Mouse (Mus musculus) forebrain, embryonic 10.5 days (tissue): ENCODE data around the gene Fcgr2b. TPM values are rescaled to one million over a fixed set of nuclear protein-coding genes. Genes with fewer than 3 reads are reported as not detected.

ENCODE experiments used
- DNase-seq: peaks from one replicate; pipeline ENCODE4 v3.0.0-alpha.2; 2017; ENCODE audit warnings: low spot score; ENCODE audit errors: extremely low spot score
- H3K27ac ChIP-seq: fragments of 300-500 bp; sonication (generic); 2 replicates; pipeline ENCODE4 v1.5.1; 2016; ENCODE audit warnings: mild to moderate bottlenecking
- H3K27me3 ChIP-seq: fragments of 300-500 bp; sonication (generic); 2 replicates; pipeline ENCODE4 v1.6.1; 2016; ENCODE audit warnings: mild to moderate bottlenecking; ENCODE audit not compliant: poor library complexity, severe bottlenecking
- H3K36me3 ChIP-seq: fragments of 300-500 bp; sonication (generic); replicated peaks from 2 replicates; pipeline ENCODE4 v1.6.1; 2016; ENCODE audit warnings: mild to moderate bottlenecking, moderate library complexity
- H3K4me1 ChIP-seq: fragments of 300-500 bp; sonication (generic); 2 replicates; pipeline ENCODE4 v1.6.1; 2016
- H3K4me3 ChIP-seq: fragments of 300-500 bp; sonication (generic); 2 replicates; pipeline ENCODE4 v1.5.1; 2016; ENCODE audit warnings: mild to moderate bottlenecking, moderate library complexity
- H3K9me3 ChIP-seq: fragments of 300-500 bp; sonication (generic); 2 replicates; pipeline ENCODE4 v1.6.1; 2016; ENCODE audit warnings: mild to moderate bottlenecking, moderate library complexity
- WGBS: fragments of 180-500 bp; shearing (Covaris S2); methylation state at CpG from one replicate; pipeline ENCODE4 v1.1.7; 2016; 5-methylcytosine and 5-hydroxymethylcytosine counted together
- polyA plus RNA-seq: library from polyadenylated mRNA; unstranded; fragments of >200 nt; fragmentation: Nextera tagmentation; extraction: Ambion mirVana; gene quantifications from 2 replicates; pipeline ENCODE4 v1.2.1, GENCODE M21; 2016

Gene Fcgr2b
- polyA plus RNA-seq = 0.09 TPM in 1 of 2 replicates, not detected in the other

DNA sequence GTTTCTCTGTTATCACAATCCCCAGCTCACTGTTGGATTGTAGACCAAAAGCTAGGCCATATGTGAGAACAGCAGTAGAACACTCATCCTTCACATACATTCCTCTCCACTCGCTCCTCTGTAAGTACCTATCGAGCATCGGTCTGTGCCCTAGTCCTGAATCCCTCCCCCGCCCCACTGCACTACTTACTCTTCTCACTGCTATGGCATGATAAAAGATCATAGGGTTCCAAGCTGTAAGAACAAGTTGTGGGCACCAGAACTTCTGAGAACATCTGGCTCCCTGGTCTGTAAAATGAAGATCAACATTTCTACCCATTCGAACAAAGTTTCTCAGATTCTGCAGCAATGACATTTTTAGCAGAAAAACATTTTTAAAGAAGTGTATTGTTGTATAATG, at the start of gene Fcgr2b:
Gene Fcgr2b, minus strand, starts transcription at position 101 of the 400 bp plus-strand sequence.
- Histone ChIP-seq H3K4me3 (no peak within 1 kb of the TSS), H3K36me3 (no peaks in the 10 kb centered on the region), H3K4me1 (no peaks in the 10 kb centered on the region), H3K27me3 (no peaks in the 10 kb centered on the region), H3K27ac (no peak within 1 kb of the TSS), H3K9me3 (no peaks in the 10 kb centered on the region)
- no peak for DNase-seq
- 87% methylated on average over 5 of the region's 5 CpGs for WGBS

DNA sequence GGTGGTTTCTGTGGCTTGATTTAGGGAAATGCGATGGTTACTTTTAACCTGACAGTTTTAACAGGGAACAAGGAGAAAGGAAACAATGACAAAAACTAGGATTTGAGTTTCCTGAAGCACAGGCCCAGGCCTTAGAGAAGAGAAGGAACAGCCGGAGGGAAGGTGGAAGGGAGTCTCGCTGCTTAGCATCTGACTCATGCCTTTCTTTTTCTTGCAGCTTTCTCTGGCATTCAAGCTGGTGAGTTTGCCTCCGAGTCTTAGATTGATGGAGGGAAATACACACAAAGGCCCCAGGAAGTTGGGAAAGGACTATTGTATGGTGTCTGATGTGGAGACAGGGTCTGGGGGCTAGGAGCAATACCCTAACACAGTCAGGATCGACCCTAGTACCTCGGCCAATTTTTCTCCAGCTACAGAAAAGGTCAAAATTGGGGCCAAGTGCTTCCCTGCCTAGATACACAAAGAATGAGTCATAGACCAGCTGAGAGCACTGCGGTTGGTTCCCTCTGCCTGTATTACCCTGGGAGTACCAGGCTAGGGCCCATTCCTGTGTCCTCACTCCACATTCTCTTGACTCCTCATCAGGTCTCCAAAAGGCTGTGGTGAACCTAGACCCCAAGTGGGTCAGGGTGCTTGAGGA, 43.1 kb upstream of the Fcgr2b start:
- no peaks in the 10 kb centered on the region for H3K27me3 ChIP-seq
- no peaks in the 10 kb centered on the region for H3K36me3 ChIP-seq
- 0 out of 2 replicates have a peak, but pooled peaks cover 3% of the 10 kb centered on the region for H3K4me1 ChIP-seq
- no peak for DNase-seq
- no peak overlapping the region for H3K27ac ChIP-seq
- no peaks in the 10 kb centered on the region for H3K9me3 ChIP-seq
- H3K4me3 ChIP-seq = no peak overlapping the region
- 85% methylated on average over 7 of the region's 7 CpGs for WGBS

- Histone ChIP-seq H3K9me3 (no peaks in the 10 kb centered on the region), H3K4me3 (no peak within 1 kb of the TSS), H3K27me3 (no peaks in the 10 kb centered on the region), H3K36me3 (no peaks in the 10 kb centered on the region), H3K27ac (no peak within 1 kb of the TSS), H3K4me1 (0 out of 2 replicates have a peak, but pooled peaks cover 3% of the 10 kb centered on the region)
- WGBS = 88% methylated on average over 2 of the region's 2 CpGs
- DNase-seq = no peak
Observed at GRCm38 (mm10) chr1:171018737-171019136, 42.4 kb upstream of the Fcgr2b start, which contains the start of gene Fcgr4. Fcgr4 (plus strand) TSS chr1:171018920.

- Histone ChIP-seq H3K4me1 (0 out of 2 replicates have a peak, but pooled peaks cover 3% of the 10 kb centered on the region), H3K9me3 (no peaks in the 10 kb centered on the region), H3K36me3 (no peaks in the 10 kb centered on the region), H3K27me3 (no peaks in the 10 kb centered on the region), H3K4me3 (no peak overlapping the region), H3K27ac (no peak overlapping the region)
- WGBS = 52% methylated on average over 6 of the region's 6 CpGs
- no peak for DNase-seq
Observed at GRCm38 (mm10) chr1:171017468-171018158, 41.3 kb upstream of the Fcgr2b start.

DNA sequence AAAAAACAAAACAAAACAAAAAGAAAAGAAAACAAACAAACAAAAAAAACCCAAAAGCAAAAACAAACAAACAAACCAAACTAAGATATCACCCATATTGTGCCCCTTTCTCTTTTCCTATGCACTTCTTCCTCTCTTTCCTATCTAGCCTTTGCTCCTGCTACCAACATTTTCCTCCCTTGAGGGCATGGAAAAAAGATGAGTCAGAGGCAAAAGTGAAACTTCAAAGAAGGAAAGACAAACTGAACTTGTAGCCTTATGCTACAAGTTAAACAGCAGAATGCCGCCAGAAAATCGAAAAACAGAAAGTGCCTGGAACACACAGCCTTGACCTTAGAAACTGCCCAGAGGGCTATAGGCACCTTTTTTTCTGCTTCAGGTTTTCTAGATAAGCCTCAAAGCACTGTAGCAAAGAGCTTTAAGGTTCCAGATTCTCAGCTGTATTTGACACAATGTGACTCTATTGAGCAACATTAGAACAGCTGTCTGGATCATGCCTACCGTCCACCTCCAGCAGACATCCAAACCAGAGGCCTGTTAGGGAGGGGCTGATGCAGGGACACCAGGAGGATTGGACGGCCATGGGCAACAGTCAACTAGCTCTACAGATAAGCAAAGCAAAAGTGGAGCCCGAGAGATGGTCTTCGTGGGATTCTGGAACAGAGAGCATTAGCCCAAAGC, 40.5 kb upstream of the Fcgr2b start:
- no peak overlapping the region for H3K27ac ChIP-seq
- 88% methylated on average over 6 of the region's 6 CpGs for WGBS
- H3K4me1 ChIP-seq = 0 out of 2 replicates have a peak, but pooled peaks cover 3% of the 10 kb centered on the region
- H3K4me3 ChIP-seq = no peak overlapping the region
- no peak for DNase-seq
- no peaks in the 10 kb centered on the region for H3K9me3 ChIP-seq
- H3K27me3 ChIP-seq = no peaks in the 10 kb centered on the region
- H3K36me3 ChIP-seq = no peaks in the 10 kb centered on the region

- Histone ChIP-seq H3K36me3 (no peaks in the 10 kb centered on the region), H3K27ac (no peak overlapping the region), H3K9me3 (peaks cover 9% of the 10 kb centered on the region; the same call in 1 of the 2 replicates), H3K4me1 (no peaks in the 10 kb centered on the region), H3K4me3 (no peak overlapping the region), H3K27me3 (no peaks in the 10 kb centered on the region)
- DNase-seq = no peak
- whole genome bisulfite sequencing = 85% methylated on average over 4 of the region's 4 CpGs
Observed at GRCm38 (mm10) chr1:171011733-171012132, 35.4 kb upstream of the Fcgr2b start.

DNA sequence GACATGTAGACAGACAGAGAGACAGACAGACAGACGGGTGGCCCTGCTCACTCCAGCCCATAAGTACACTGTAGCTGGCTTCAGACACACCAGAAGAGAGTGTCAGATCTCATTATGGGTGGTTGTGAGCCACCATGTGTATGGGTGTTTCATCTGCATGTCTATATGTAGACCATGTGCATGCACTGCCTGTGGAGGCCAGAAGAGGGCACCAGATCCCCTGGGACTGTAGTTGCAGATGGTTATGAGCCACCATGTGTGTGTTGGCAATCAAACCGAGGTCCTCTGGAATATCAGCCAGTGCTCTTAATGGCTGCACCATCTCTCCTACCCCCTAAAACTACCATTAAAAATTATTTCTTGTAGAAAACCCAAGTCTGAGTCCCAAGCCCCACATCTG, 30.6 kb upstream of the Fcgr2b start:
- DNase-seq = no peak
- Histone ChIP-seq H3K4me3 (no peak overlapping the region), H3K9me3 (peaks cover 9% of the 10 kb centered on the region; the same call in 1 of the 2 replicates), H3K27ac (no peak overlapping the region), H3K27me3 (no peaks in the 10 kb centered on the region), H3K36me3 (no peaks in the 10 kb centered on the region), H3K4me1 (no peaks in the 10 kb centered on the region)
- 90% methylated on average over 2 of the region's 2 CpGs for WGBS

DNA sequence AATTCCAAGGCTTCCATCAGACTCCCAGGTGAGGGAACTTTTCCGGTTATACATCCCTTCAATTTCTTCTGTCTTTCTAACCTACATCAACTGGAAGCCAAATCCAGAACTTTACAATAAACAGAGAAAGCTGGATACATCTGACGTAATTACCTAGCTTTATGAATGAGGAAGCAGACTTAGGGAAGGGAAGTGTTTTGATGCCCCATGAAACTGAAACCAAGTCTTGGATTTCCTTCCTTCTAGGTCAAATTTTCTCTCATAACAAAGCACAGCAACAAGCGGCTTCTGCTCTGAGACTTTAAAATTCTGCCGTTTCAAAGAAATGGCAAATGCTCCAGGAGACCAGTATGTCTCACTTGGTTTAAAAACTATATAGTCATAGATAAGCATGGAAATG, 30.0 kb upstream of the Fcgr2b start:
- peaks cover 9% of the 10 kb centered on the region; the same call in 1 of the 2 replicates for H3K9me3 ChIP-seq
- no peak for DNase-seq
- no peaks in the 10 kb centered on the region for H3K4me1 ChIP-seq
- WGBS = 91% methylated on average over 4 of the region's 4 CpGs
- H3K36me3 ChIP-seq = no peaks in the 10 kb centered on the region
- no peaks in the 10 kb centered on the region for H3K27me3 ChIP-seq
- no peak overlapping the region for H3K4me3 ChIP-seq
- no peak overlapping the region for H3K27ac ChIP-seq

GRCm38 (mm10) chr1:171005586-171005985, 29.2 kb upstream of the Fcgr2b start:
- no peak for DNase-seq
- no peak overlapping the region for H3K4me3 ChIP-seq
- no peak overlapping the region for H3K27ac ChIP-seq
- H3K4me1 ChIP-seq = no peaks in the 10 kb centered on the region
- no peaks in the 10 kb centered on the region for H3K27me3 ChIP-seq
- H3K9me3 ChIP-seq = peaks cover 9% of the 10 kb centered on the region; the same call in 1 of the 2 replicates
- no peaks in the 10 kb centered on the region for H3K36me3 ChIP-seq

DNA sequence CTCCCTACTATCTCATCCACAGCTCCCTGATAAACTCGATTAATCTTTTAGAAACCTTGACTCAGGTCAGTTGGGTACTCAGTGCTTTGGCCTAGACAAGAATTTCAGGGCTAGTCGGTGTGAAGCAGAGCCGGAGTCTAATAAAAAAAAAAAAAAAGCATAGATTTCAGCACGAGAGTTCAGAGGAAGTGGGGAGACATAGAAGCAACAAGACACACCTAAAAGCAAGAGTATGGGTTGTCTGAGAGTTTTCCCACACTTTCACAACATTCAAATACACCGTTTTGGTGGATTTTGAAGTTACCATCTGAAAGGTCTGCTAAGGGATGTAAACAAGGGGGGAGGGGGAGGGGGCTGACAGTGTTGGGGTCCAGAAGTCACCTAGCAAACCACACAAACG, 28.7 kb upstream of the Fcgr2b start:
- Histone ChIP-seq H3K36me3 (no peaks in the 10 kb centered on the region), H3K27me3 (no peaks in the 10 kb centered on the region), H3K27ac (no peak overlapping the region), H3K4me3 (no peak overlapping the region), H3K9me3 (peaks cover 6% of the 10 kb centered on the region; the same call in 1 of the 2 replicates), H3K4me1 (no peaks in the 10 kb centered on the region)
- WGBS = 74% methylated on average over 6 of the region's 6 CpGs
- DNase-seq = no peak

DNA sequence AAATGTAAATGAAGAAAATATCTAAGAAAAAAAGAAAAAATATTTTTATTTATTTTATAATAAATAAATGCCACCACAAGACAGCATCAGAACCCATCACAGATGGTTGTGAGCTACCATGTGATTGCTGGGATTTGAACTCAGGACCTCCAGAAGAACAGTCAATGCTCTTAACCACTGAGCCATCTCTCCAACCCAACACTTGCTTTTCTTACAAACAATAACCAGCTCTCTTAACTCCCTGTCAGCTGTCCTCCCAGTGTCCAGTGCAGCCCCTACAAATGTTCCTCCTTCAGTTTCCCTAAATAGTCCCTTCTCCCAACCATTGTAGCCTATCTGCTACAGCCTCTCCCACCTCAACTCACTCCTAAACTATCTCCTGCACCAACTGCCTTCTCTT, 23.5 kb upstream of the Fcgr2b start:
- H3K27ac ChIP-seq = no peak overlapping the region
- no peaks in the 10 kb centered on the region for H3K36me3 ChIP-seq
- H3K9me3 ChIP-seq = no peaks in the 10 kb centered on the region
- H3K4me1 ChIP-seq = 0 out of 2 replicates have a peak, but pooled peaks cover 4% of the 10 kb centered on the region
- no peak overlapping the region for H3K4me3 ChIP-seq
- H3K27me3 ChIP-seq = no peaks in the 10 kb centered on the region
- no peak for DNase-seq

DNA sequence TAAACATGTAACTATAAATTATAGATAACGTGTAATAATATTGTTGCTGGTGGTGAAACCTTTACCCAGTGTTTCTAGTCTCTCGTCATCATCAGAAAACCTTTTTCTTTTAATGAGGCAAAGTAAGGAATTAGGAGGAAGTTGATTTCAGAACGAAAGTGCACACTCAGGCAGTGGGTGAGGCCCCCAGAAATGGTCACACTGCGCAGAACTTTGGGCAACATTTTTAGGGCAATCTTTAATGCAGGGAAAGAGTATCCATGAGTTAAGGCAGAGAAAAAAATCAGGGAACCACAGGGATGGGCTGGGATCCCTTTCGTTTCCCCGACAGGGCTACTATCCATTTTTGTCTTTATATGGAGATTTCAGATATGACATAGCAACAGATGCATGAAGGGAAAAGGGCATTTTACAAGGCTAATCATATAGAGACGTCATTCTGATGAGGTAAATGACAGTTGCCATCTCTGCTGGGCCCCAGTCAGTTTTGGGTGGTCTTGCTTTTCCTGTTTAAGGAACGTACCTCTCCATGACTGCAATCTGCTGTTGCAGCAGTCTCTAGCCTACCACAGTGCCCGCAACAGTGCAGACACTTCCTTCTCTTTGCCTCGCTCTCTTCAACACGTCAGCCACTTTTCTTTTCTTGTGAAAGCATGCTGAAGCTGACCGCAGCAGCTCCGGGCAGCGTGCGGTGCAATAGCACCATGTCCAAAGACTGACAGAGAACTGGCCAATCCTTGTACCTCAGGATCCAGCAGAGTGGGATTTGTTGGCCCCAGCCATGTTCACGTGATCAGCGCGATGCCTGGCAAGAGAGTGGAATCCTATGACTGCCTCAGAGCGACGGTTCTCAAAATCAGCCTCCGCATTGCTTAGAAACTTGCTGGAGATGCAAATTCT, 21.7 kb upstream of the Fcgr2b start:
- no peak overlapping the region for H3K27ac ChIP-seq
- H3K4me1 ChIP-seq = 0 out of 2 replicates have a peak, but pooled peaks cover 4% of the 10 kb centered on the region
- 62% methylated on average over 21 of the region's 21 CpGs for WGBS
- no peaks in the 10 kb centered on the region for H3K9me3 ChIP-seq
- no peaks in the 10 kb centered on the region for H3K27me3 ChIP-seq
- no peak for DNase-seq
- H3K4me3 ChIP-seq = peak overlapping the region; percentile 12
- no peaks in the 10 kb centered on the region for H3K36me3 ChIP-seq
